Mouse (Mus musculus): ENCODE measurements around the gene Mtnr1a.

The Mtnr1a gene

GRCm38 (mm10) chr8:45109371-45110063, 40.6 kb downstream of the Mtnr1a start:
- DNase-seq (ENCODE audit: low spot score), result no peak

GRCm38 (mm10) chr8:45110064-45110812, 41.3 kb downstream of the Mtnr1a start:
- no peak for DNase-seq (ENCODE audit: low spot score)

- no peak for DNase-seq (ENCODE audit: low spot score)
These were observed 41.8 kb downstream of the Mtnr1a start for GRCm38 (mm10) chr8:45110813-45111104.

- no peak for DNase-seq (ENCODE audit: low spot score)
These were observed 42.9 kb downstream of the Mtnr1a start for GRCm38 (mm10) chr8:45111820-45112219.

GRCm38 (mm10) chr8:45117588-45117987, 48.7 kb downstream of the Mtnr1a start:
- DNase-seq (ENCODE audit: low spot score), result no peak

GRCm38 (mm10) chr8:45125680-45126079, 56.7 kb downstream of the Mtnr1a start:
- DNase-seq (ENCODE audit: low spot score), result no peak

All from spleen, adult 12 weeks (tissue).